Mouse (Mus musculus): Measurements from ENCODE around the gene Relch.

GRCm38 (mm10) chr1:105680587-105680986 lies 16.9 kb downstream of the Relch start:
- no peak for TF ChIP-seq POLR2A (IDR thresholded peaks at IDR 0.05; ENCODE audit: extremely low read depth, insufficient read depth, low read length)
- TF ChIP-seq CTCF (IDR thresholded peaks at IDR 0.05; ENCODE audit: low read depth, low read length): peak; percentile 68; the same call in 1 of the 2 replicates
